Mouse (Mus musculus): ENCODE data around the gene Mmaa.

DNA sequence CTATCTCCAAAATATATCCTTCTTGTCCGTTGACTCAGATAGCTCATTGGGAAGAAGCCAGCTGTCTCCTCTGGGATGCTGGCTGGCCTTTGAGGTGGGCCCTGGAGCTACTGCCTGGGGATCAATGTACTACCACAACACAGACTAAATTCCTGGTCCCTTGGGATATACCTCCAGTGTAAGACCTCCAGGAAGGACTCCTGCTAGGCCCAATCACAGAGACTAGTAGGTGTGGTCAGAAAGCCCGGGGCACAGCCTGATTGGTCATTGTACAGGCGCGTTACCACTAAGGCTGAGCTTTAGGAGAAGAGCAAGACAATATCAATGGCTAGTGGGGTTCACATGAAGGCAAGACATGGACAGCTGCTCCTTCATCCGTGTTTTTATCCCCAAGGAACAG lies 11.2 kb upstream of the Mmaa start:
- no peak for TF ChIP-seq CTCF (IDR thresholded peaks at IDR 0.05; ENCODE audit: borderline replicate concordance, insufficient read depth, low read depth, low read length)
- TF ChIP-seq POLR2A (IDR thresholded peaks at IDR 0.05; ENCODE audit: borderline replicate concordance, insufficient read depth, low read length), result no peak

Measured in cerebellum, adult 2 months (tissue).